Mouse (Mus musculus) adrenal gland, postnatal 4 days (tissue): ENCODE measurements around the gene Swsap1. TPM values are rescaled to one million over a fixed set of nuclear protein-coding genes. Genes with fewer than 3 reads are reported as not detected.

Experiments
- DNase-seq, 2 experiments: peaks; one replicate each; pipeline ENCODE4 v3.0.0; 2021 to 2022; ENCODE audit warnings: low spot score in 2 of 2, mixed read lengths in 2 of 2
- total RNA-seq, 2 experiments: library from RNA; stranded (reverse); gene quantifications; 2 replicates each; pipeline ENCODE4 v1.2.3; 2021

Swsap1 gene
- total RNA-seq, 2 experiments from 2014 or later = 15.9 to 16.1 TPM

DNA sequence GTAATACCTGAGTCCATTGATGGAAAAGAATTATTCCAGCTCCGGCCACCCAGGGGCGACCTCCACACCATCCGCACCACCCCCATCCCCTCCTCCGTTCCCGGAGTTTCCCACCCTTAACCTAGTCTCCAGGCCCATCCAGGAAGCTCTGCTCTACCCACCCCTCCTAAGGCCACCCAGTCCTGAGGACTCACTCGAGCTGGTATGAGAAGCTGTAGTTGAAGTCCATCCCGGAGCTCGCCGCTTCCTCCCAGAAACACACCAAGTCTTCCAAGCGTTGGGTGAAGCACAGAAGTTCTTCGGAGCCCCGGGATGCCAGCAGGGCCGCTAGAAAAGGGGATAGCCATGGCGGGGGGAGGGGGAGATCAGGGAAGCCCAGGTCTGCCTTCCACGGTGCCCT lies 6.5 kb downstream of the Swsap1 start:
- DNase-seq = no peak

DNA sequence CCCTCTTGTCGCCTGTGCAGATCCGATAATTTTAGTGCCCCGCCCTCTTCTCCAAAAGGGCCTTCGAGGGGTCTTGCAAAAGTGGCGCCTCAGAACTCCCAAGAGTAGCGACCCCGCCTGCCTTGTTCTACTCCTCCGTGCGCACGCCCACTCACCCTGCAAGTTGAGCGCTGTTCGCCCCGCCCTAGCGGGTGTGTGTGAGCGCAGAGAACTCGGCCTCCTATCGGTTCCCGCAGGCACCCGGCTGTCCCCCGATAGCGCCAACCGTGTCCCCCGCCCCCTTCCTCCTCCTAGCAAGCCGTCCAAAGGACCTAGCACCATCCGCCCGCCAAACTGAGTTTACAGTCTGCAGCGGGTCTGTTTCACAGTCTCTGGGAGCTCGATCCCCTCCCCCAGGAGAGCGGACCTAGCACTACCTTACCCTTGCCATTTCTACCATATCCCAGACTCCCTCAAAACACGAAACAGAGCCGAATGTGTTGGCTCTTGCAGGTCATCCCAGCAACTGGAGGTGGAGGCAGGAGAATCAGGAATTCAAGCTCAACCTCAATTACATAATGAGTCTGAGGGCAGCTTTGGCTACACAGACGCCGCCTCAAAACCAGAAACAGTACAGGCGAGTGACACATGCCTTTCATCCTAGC lies 7.0 kb downstream of the Swsap1 start:
- peak; percentile 35 to 49 for DNase-seq

DNA sequence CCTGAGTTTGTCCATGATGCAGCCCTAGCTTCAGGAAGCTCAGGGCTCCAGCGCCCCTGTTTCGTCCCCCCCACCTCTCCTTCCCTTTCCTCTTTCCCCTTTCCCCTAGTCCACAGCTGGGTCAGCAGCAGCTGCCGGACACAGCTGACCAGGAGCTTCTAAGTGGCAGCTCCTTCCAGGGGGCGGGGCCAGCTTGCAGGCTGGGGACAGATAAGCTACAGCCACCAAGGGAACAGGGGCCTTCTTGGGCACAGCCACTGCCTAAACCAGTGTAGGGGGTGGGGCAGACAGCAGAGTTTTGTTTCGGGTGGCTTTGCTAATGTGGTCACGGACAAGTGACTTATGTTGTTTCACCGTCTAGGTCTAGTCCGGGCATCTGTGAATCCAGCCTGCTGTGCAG lies 7.9 kb downstream of the Swsap1 start, which contains the start of gene Epor:
Epor (minus strand) TSS at position 90 of the 400 bp plus-strand sequence.
- no peak for DNase-seq

DNA sequence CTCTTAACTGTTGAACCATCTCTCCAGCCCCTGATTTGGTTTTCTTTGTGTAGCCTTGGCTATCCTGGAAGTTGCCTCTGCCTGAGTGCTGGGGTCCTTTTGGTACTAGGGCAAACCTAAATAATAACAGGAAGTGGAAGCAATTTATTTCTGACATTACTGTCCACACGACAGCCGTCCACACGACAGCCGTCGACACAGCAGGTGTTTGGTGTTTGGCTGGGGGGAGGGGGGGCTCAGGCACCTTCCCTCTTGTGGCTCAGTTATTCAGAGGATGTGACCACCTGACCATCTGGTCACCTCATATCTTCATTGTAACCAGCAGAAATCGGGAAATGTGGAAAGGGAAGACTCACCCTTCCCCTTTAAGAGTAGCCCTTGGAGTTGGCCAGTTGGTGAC lies 13.3 kb downstream of the Swsap1 start:
- no peak for DNase-seq

DNA sequence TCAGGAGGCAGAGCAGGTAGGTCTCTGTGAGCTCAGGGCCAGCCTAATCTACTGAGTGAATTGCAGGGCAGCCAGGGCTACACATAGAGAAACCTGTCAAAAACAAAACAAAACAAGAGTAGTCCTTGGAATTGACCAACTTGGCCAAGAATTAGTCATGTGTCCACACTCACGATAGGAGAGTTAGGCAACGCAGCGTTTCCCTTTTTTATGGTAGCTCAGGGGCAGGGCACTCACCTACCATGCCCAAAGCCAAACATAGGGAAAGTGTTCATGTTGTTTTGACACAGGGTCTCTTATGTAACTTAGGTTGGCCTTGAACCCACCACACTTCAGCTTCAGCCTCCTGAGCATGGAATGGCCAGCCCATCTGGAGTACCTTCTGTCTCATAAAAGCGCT lies 13.7 kb downstream of the Swsap1 start:
- no peak for DNase-seq

DNA sequence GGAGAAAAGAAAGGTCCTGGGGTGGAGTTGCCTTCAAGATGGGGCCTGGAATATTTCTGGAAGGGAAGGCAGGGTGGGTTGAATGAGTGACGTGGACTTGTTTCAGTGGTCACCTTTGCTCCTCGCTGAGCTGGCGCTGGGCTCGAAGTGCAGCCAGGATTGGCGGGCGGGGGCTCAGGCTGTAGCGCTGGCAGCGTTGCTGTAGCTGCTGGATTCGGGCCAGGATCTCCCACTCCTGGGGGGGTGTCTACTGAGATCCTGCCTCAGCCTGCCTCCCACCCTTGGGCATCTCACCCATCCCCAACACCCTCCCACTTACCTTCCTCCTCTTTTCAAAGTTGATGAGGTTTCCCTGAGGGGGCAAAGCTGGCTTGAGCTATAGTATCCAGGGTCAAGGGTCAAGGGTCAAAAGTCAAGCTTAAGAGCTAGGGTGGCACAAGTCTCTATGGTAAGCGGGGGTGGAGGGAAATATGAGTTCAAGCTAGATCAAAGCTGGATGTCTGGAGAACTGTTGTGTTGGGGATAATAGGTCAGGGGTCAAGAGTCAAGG lies 21.1 kb downstream of the Swsap1 start:
- no peak for DNase-seq

DNA sequence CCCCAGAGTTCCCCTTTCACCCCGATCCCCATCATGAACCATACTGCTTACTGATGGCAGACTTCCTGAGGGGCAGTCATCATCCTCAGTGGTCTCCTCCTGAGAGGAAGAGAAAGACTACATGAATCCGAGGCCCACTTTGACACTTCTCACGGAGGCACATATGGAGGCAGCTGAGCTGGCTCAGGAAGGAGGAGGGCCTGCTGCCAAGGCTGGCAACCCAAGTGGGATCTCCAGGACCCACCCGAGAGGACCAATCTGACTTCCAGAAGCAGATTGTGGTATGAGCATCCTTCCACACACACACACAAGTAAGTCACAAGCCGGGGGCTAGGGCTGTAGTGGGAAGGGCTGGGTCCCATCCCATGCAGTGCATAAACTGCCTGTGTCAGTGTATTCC lies 21.8 kb downstream of the Swsap1 start:
- DNase-seq = no peak

DNA sequence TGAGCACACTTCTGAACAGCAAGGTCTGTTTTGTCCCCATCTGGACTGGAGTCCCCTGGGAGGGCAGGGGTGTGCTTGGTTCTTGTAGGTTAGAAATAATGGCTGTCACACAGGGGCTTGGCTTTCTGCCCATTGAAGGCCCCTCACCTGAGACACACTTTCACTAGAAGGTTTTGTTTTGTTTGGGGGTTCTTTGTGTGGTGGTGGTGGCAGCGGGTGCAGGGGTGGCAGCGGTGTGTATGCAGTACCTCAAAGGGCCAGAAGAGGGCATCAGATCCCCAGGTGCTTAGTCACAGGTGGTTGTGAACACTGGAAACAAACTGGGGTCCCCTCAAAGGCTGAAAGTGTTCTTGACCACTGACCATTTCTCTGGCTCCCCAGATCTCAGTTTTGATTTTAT lies 22.4 kb downstream of the Swsap1 start:
- DNase-seq = no peak

DNA sequence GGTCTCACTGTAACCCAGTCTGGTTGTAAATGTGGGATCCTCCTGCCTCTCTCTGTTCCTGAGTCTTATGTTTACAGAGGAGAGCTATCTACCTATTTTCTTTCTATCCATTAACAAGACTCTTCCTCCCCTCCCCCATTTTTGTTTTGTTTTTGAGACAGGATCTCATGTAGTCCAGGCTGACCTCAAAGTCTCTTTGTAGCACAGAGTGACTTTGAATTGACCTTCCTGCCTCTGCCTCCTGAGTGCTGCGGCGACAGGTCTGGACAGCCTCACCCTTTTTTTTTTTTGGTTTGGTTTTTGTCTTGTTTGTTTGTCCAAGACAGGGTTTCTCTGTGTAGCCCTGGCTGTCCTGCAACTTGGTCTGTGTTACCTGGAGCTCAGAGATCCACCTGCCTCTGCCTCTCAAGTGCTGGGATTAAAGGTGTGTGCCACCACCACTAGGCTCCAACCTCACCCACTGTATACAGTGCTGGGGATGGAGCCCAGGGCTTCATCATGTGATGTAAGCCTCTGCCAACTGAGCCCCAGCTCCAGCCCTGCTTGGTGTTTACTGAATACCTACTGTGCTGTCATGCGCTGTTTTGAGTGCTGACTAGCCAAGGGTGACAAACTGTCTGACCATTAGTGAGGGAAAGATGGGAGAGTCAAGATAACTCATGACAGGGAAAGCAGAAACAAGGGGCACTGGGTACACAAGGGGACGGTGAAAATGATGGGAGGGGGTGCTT lies 23.0 kb downstream of the Swsap1 start:
- no peak for DNase-seq

DNA sequence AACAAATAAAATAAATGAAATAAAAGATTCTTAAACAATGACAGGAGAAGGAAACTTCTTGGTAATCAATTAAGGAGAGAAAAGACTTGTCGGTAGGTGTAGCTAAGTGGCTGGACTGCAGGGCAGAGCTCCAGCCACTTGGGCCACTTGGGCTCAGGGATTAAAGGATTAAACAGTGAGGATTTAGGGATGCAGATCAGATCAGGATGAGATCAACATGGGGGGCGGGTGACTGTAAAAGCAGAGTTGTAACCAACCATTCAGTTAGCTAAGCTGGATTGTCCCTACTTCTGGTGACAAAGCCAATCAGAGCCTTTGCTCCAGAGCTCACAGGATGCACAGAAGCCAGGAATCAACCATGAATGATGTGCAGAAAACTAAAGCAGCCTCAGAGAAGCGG lies 28.4 kb downstream of the Swsap1 start:
- no peak for DNase-seq

DNA sequence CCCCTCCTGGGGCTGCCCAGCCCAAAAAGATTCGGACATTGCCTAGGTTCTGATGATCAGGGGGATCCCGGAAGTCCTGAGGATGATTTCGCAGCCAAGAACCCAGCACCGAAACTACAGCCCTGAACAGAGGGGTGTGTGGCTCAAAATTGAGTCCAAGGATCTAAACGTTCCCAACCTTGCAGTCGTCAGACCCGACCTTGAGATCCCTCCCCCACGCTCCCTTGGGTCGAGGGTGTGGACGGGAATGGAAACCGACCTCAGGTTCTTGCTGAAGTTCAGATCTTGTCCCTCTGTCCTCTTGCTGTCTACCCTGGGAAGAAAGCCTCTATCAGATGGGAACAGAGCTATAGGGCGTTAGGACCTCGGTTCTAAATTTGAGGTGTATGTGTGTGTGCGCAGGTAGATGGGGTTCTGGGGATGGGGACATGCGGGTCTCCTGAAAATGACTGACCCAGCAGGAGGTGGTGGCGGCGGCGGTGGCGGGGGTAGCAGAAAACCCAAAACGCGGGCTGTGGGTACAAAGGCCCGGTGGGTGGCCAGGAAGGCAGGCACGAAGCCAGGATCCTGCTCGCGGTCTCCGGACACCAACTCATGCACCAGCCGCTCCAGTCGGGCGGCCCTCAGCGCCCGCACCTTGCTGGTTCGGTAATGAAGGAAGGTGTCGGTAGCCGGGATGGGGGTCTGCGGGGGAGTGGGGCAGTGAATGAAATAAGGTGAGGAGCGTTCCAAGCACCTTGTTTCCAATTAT lies 32.2 kb downstream of the Swsap1 start:
- DNase-seq = no peak

DNA sequence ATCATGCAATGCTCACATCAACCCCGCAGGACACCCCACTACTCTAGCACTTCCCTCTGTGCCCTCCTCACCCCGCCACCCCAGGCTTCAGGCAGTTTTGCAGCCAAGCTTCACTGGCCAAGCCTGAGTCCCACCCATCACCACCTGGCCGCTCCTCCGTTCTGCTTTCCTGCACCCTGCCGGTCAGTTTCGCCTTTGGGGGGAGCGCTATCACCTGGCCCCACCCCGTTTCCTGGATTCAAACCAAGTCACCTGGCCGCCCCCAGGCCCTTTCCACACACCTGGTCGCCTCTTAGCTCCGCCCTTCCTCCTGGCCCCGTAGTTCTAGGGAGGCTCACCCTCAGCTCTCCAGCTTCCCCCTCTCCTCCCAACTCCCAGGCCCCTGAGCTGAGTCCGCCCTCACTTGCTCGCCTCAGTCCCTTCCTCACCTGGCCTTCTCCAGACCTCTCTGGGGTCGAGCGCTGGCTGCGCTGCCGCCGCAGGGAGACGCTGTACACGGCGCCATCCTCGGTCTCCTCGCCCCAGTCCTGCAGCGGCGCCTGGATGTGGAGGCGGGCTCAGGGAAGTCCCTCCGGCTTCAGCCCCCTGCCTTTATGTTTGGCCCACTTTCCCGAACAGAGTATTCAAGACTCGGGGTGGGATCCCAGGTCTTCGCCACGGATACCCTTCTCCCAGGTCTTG lies 33.0 kb downstream of the Swsap1 start:
- DNase-seq = no peak

DNA sequence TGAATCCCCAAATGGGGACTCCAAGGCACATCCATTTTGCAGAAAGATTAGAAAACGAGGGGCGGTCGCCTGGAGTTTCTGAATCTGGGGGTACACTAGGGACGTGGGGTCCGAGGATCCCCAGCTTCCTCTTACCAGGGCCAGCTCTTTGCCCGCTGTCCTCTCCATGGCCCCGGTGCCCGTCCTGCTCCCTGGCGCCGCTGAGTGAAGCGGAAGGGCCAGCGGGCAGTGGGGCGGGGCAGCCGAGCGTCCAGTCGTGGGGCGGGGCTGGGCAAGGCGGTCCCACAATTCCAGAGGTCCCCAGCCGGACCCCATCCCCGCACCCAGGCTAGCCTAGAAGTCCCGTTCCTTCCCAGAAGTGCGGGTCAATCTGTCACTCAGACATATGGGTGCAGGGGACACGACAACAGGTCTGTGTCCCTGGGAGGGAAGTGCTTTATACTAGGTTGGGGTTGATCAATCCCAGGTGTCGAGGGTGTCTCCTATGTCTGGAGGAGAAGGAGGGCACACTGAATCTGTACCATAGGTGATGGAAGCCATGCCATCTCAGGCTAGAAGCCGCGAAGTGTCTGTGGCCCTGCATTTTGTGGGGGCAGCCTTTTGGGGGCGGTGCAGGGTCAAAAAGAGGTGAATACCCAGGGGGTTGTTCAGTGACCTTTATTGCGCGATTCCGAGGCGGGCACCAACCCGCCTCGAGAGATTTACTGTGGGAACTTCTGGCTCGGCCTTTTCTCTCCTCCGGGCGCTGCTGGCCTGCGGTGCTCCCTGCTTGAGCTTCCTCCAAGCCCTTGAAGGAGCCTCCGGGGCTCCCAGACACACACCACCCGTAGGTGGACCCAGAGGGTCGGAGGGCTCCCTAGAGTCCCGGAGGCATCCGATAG lies 33.9 kb downstream of the Swsap1 start, which contains the start of gene Rgl3:
Rgl3 (minus strand) TSS at position 217 of the 881 bp plus-strand sequence.
- peak in 1 of 2 experiments; percentile 28 for DNase-seq

DNA sequence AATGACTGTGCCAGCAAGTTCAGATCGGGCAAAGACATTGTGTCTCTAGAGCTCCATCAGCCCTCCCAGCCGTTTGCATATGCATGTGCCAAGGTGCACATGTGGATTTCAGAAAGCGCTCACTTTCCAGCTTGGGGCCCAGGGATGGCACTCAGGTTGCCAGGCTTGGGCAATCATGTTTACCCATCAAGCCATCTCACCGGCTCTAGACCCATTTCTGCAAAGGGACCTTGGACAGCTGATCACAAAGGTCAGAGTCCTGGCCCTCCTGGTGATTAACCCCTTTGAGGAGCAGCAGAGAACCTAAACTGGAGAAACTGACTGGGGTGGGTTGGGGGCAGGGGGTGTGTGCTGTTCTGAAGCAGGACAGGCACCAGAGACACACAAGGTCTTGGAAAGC lies 36.7 kb downstream of the Swsap1 start:
- DNase-seq = no peak

DNA sequence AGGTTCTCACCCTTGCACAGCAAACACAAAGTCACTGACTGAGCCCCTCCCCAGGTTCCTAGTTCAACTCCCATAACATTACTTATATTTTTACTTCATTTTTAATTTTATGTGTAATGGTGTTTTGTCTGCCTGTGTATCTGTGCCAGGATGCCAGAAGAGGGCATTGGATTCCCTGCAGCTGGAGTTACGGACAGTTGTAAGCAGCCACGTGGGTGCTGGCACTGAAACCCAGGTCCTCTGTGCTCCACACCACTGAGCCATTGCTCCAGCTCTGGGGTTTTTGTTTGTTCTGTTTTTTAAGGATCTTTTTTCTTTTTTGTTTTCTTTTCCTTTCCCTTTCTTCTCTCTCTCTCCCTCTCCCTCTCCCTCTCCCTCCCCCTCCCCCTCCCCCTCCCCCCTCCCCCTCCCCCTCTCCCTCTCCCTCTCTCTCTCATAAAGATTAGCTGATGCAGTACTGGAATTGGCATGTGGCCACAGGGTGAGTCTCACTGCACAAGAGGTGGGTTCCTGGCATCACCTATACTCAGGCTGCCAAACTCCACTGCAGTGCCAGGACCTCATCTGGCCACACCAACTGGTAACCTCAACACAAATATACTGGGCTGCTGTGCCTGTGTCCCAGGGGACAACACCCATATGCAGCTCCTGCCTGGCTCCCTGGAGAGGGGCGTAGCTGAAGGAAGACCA lies 40.8 kb downstream of the Swsap1 start:
- no peak for DNase-seq

DNA sequence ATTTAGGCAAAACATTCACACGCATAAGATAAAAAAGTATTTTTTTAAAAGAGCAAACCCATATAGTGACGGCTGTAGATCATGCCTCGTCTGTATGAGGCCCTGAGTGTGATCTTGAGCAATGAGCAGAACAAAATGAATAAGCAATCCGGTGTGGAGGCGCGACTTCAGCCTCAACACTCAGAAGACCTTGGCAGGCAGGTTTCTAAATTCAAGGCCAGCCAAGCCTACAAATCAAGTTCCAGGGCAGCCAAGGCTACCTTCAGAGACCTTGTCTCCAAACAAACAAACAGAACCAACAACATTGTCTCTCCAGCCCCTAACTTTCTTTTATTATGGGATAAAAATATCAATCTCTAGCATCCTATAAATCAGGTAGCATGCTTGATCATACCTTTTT lies 44.7 kb downstream of the Swsap1 start:
- DNase-seq = no peak

DNA sequence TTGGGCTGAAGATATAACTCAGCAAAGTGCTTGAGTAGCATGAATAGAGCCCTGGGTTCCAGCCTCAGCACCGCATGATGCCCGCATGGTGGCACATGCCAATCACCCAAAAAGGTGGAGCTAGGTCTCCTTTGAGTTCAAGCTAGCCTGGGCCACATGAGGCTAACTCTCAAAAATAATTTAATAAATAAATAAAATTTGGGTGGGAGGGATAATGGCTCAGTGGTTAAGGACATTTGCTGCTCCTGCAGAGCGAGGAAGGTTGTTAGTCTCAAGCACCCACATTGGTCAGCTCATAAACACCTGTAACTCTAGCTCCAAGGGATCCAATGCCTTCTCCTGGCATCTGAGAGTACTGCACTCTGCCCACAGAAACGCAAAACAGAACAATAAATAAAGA lies 46.1 kb downstream of the Swsap1 start:
- DNase-seq = no peak

DNA sequence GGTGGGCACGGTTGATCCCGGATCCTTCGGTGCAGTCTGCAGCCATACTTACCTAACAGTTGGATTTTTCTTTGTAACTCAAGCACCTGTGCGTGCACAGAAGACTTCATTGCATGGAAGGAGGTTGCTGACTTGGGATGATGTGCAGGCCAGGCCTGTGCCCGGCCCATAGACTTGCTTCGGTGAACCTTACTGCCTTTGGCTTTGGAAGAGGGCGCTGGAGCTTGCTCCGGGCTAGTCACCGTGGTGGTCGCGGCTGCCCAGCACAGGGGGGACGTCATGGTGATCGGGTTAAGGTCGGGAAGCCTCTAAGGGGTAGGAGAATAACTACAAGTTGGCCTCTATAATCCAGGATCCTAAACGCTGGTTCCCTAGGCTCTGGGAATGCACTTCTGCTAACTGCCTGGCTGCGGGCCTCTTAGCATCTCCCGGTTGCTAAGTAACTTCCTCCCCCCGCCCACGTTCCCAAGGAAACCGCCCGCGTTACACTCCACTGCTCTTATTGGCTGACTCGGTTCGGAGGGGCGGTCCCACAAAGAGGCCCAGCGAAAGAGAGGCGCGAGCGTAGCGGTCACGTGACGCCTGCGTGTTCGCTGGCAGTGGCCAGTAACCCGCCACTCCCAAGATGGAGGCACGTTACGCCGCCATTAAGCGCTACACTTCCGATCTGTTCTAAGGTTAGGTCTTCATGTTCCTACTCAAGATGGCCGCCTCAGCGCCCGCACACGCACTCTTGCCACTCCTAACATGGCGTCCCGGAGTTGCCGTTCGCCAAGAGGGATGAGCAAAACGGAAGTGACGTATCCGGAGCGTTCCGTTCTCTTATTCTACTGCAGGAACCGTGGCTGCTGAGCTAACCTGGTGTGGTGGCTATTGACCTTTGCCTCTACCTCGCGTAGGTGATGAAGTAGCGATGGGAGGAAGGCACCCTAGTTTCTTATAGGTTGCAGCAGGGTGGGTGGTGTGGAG lies 46.9 kb downstream of the Swsap1 start, which contains the start of the genes Ccdc151 and Prkcsh:
Ccdc151 (minus strand) TSS at position 441 of the 969 bp plus-strand sequence.
Prkcsh (plus strand) TSS at position 613 of the 969 bp plus-strand sequence.
- DNase-seq = peak; percentile 93 to 98
